Mouse (Mus musculus): ENCODE results near the gene Uqcc3.

- TF ChIP-seq CTCF (IDR thresholded peaks at IDR 0.05; ENCODE audit: control insufficient read depth, insufficient read depth, insufficient replicate concordance, low read depth, low read length) = no peak
- TF ChIP-seq POLR2A (IDR thresholded peaks at IDR 0.05; ENCODE audit: control insufficient read depth, low read depth, low read length) = no peak
Measured at GRCm38 (mm10) chr19:8838041-8838730, 42.5 kb downstream of the Uqcc3 start.
